Mouse (Mus musculus) liver, adult 2 months (tissue): ENCODE results near the gene Gm21996. TPM values are rescaled to one million over a fixed set of nuclear protein-coding genes. Genes with fewer than 3 reads are reported as not detected.
"Not testable (repeated sequence)": the region's sequence is repeated elsewhere in the genome, so short reads cannot be mapped to it uniquely, and the experiment has no call there.

ENCODE experiments used
- DNase-seq: peaks from one replicate; pipeline ENCODE4 v3.0.0-alpha.2; 2011; ENCODE audit warnings: low read depth, low spot score; ENCODE audit errors: extremely low read depth
- H3K27ac ChIP-seq: fragments of 200-500 bp; replicated peaks from 2 replicates; pipeline ENCODE4 v1.5.1; 2012; ENCODE audit warnings: low read depth, mild to moderate bottlenecking, control low read depth, inconsistent platforms, low read length; ENCODE audit not compliant: insufficient read depth
- H3K27me3 ChIP-seq: fragments of 200-500 bp; 2 replicates; pipeline ENCODE4 v1.6.1; 2012; ENCODE audit warnings: mild to moderate bottlenecking, moderate library complexity, low read length, inconsistent platforms; ENCODE audit not compliant: control insufficient read depth, insufficient read depth
- H3K36me3 ChIP-seq: fragments of 200-500 bp; 2 replicates; pipeline ENCODE4 v1.6.1; 2012; ENCODE audit warnings: low read length, inconsistent platforms; ENCODE audit not compliant: control insufficient read depth, insufficient read depth
- H3K4me1 ChIP-seq: fragments of 200-500 bp; 2 replicates; pipeline ENCODE4 v1.6.1; 2011; ENCODE audit warnings: low read length; ENCODE audit not compliant: control insufficient read depth, insufficient read depth
- H3K4me3 ChIP-seq: fragments of 200-500 bp; 2 replicates; pipeline ENCODE4 v1.5.1; 2011; ENCODE audit warnings: low read depth, mild to moderate bottlenecking, control low read depth, low read length, moderate library complexity; ENCODE audit not compliant: insufficient read depth
- H3K79me2 ChIP-seq: fragments of 200-500 bp; 2 replicates; pipeline ENCODE4 v1.6.1; 2012; ENCODE audit warnings: inconsistent platforms, mild to moderate bottlenecking, low read length, moderate library complexity; ENCODE audit not compliant: control insufficient read depth, insufficient read depth
- H3K9ac ChIP-seq: fragments of 200-500 bp; 2 replicates; pipeline ENCODE4 v1.6.1; 2012; ENCODE audit warnings: low read depth, mild to moderate bottlenecking, control low read depth, inconsistent platforms, low read length
- WGBS: fragments of 180-500 bp; shearing (Covaris S2); methylation state at CpG from one replicate; pipeline ENCODE4 v1.1.7; 2018; 5-methylcytosine and 5-hydroxymethylcytosine counted together
- polyA plus RNA-seq: library from polyadenylated mRNA; depleted of rRNA; stranded (reverse); fragments of >200 nt; gene quantifications from 2 replicates; pipeline ENCODE4 v1.2.3, GENCODE M21; 2012; rRNA removed
- total RNA-seq: library from RNA; depleted of rRNA; stranded (reverse); fragments of >200 nt; gene quantifications from 2 replicates; pipeline ENCODE4 v1.2.3, GENCODE M21; 2014; rRNA removed

Gene Gm21996
- total RNA-seq: not detected in 2 replicates
- not detected in 2 replicates for polyA plus RNA-seq

DNA sequence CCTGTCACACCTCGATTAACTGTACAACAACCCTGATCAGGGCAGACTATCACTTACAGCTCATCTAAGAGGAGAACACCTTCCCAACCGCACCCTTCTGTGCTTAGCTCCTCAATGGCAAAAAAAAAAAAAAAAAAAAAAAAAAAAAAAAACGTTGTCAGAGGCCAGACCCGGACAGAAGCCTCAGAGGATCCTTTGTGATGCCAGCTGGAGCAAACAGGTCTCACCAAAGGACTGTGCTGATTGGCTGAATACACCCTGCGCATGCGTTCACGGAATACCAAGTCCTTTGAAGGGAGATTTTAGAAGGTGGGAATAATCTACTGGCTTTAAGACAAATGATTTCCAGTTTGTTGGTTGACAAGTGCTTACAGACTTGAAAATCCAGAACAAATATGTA lies at the start of gene Gm21996:
Gm21996 (minus strand) TSS at position 101 of the 400 bp plus-strand sequence.
- not testable (repeated sequence) for H3K36me3 ChIP-seq, DNase-seq, H3K79me2 ChIP-seq, H3K4me3 ChIP-seq, H3K27ac ChIP-seq, H3K4me1 ChIP-seq, H3K9ac ChIP-seq, H3K27me3 ChIP-seq
- WGBS: no CpG with 5 or more reads among the region's 7 CpGs
